Mouse (Mus musculus) ovary, adult 18-20 months (tissue): ENCODE data around the gene Tspan31.
"Not testable (repeated sequence)": the region's sequence is repeated elsewhere in the genome, so short reads cannot be mapped to it uniquely, and the experiment has no call there.

Experiments used
- DNase-seq: peaks from one replicate; pipeline ENCODE4 v3.0.0; 2022; ENCODE audit warnings: low spot score, mixed read lengths

Tspan31 gene

DNA sequence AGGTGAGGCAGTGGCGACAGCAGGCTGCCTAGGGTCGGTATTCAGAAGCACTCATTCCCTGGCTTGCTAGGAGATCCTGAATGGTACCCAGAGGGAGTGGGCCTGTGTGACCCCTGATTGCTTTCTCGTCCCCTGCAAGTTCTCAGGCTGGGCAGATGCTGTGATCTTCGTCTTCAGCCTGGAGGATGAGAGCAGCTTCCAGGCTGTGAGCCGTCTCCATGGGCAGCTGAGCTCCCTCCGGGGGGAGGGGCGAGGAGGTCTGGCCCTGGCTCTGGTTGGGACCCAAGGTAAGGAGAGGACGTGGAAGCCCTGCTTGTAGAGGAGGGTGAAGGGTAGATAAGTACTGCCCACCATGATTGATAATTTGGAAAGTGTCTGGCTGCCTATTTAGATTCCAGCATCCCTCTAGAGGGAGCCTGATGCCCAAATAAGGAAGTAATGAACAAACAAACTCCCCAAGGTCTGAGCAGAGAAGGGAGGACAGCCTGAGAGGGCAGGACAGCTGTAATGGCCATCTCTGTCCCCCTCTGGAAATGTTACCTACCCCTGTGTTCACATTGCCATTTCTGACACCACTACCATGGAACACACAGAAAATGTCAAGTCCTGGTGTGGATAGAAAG lies 13.3 kb upstream of the Tspan31 start:
- no peak for DNase-seq

DNA sequence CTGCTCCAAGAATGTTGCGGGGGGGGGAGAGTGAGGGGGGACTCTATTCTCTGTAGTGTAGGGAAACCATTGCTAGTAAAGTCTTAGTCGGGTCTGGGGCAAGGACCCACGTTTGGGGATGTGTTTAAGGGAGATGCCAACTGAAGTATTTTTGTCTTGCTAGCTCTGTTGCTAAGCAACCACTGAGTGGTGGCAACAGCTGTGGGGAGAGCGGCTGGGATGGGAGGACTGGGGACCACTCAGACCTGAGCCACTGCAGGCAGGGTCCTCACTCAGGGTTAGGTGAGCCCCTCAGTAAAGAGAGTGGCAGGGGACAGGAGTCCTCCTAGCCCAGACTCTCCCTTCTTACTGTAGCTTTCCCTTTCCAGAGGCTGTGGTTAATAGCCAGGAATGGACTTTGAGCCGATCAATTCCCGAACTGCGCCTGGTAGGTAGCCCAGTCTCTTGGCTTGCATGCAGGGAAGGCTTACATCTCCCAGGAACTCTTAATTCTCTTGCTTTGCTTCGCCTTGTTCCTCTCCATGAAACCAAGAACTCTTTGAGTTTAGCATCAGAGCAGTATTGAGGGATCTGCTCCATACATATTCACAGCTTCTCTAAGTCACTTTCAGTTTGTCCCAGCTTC lies 12.0 kb upstream of the Tspan31 start:
- no peak for DNase-seq

DNA sequence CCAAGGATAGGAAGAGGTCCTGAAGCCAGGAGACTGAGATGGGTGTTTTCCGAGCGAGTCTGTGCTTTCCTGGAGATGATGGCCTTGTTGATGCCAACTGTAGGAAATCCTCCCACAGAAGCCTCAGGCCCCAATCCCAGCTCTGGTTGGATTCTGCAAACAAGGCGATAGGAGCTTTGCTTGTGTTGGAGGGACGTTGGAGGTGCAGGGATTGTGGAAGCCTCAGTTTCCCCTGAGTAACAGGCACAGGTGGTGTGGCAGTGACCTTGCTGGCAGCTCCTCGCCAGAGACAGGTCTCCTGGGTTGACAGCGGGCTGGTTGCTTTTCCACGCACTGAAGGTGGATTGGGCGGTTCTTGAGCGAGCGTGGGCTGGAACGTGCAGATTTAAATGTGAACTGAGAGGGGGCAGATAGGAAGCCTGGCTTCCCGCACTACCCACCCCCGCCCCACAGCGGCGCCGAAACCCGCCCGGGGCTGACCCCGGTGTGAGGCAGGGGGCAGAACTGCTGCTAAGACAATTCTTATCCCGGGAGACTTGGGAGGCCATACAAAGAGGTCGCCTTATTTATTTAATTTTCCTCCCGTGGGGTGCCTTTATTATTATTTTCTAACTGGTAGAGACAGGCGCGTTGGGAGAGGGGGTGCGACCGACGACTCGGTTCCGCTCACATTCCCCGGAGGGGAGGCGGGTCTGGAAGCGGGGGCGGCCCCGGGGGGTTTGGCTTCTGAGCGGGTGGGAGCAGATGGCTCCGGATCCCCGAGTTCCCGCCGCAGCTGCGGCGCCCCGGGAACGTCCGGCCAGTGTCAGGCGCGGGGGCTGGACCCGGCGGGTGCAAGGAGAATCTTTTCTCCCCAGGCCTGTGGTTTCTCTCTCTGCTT lies 11.1 kb upstream of the Tspan31 start:
- no peak for DNase-seq

DNA sequence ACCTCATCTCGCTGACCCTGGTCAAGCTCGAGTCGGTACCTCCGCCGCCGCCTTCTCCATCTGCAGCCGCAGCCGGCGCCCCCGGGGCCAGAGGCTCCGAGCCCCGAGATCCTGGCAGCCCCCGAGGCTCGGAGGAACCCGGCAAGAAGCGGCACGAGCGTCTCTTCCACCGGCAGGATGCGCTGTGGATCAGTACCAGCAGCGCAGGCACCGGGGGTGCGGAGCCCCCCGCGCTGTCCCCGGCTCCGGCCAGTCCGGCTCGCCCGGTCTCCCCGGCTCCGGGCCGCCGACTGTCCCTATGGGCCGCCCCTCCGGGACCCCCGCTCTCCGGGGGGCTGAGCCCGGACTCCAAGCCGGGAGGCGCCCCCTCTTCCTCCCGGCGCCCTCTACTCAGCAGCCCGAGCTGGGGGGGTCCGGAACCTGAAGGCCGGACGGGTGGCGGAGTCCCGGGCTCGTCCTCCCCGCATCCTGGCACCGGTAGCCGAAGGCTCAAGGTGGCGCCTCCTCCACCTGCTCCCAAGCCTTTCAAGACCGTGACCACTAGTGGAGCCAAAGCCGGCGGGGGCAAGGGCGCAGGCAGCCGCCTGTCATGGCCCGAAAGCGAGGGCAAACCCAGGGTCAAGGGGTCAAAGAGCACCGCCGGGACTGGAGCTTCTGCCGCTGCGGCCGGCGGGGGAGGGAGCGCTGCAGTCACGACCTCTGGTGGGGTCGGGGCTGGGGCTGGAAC lies 9.8 kb upstream of the Tspan31 start:
- no peak for DNase-seq

DNA sequence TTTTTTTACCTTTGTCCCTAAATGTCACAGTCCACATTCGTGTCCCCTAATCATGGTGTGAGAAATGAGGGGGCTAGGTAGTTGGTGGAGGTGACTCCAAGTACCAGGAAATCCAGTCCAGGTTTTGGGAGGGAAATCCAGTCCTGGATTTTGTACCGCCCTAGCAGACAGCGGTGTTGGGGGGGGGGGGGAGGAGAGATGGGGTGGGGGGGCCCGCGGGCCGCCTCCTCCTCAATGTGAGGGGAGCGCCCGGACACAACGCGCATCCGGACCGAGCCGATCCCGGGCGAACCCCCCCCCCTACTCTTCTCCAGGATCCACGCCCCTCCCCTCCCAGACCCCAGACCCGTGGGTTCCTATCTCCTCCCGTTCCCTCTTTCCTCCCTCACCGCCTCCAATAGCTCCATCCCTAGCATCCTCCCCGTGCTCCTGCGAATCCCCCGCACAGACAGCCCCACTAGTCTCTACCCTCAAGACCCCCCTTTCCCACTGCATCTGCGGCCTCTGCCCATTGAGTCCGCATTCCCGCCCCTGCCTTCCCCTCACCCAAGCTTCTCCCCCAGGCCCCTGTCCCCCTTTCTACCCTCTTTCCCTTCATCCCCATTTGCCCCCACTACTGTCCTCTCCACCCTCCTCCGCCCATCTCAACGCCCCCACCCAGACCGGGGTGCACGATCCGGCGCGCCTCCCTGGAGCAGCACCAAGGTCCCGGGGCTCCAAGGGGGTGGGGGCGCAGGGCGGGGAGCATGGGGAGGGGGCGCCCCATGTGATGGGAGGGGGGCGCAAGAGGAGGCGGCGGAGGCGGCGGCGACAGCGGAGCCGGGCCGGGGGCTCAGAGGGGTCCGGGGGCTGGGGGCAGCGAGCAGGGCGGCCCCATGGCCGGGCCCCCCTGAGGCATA lies 8.9 kb upstream of the Tspan31 start:
- no peak for DNase-seq

DNA sequence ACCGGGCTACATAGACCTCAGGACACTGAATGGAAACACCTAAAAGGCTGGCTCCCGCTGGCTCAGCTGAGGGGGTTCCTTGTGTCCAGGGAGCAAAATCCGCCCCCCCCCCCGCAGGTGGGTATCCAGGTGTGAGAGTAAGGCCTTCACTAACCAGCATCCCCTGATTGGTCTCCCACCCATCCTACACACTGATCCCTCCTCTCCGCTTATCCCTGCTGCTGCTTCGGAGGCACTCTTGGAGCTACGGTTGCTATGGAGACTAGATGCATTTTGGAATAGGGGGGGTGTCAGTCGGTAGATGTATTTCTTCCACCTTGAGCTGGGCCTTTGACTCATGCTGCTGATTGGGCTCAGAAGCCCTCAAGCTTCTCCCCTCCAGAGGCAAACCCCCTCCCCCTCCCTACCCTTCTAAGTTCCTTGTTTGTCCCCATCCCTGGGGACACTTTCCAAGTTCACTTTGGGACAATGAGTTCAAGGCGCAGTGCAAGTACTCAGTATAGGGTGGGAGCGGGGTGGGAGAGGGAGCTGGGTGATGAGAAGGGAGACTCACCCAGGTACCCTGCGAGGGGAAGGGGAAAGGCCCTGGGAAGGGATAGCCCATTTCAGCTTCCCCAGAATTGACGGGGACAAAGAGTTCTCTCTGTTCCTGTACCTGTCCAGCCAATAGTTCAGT lies 8.1 kb upstream of the Tspan31 start:
- DNase-seq = no peak

DNA sequence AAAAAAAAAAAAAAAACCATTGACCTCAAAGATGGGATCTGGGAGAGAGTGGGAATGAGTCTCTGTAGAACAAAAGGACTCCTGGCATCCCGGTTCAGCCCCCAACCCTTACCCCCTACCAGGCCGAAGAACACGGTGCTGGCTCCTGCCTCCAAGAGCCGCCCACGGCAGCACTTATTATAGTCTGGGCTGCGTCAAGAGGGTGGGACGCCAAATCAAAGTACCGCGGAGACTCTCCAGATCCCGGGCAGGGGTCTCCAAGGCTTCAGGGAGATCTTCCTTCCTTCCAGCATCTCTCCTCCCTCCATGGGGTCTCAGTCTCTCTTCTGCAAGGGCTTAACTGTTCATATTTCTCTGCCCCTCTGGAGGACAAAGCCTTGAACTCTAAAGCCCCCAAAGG lies 7.5 kb upstream of the Tspan31 start:
- no peak for DNase-seq

DNA sequence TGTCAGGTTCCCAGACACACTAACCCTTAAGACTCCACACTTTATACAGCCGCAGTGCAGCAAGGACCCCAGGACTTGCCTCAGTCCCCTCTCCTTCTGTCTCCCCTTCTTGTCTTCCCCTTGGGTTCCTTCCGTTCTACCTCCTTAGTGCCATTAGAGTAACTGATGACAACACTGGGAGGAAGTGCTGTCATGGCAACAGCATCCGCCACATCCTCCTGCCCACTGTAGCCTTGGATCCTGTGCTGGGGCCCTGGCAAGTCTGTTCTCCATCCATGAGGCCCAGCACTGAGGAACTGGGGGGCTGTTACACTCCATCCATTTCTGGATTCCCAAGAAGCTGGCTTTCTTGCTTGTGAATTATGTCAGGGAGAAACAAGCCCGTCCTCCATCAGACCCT lies 6.0 kb upstream of the Tspan31 start:
- no peak for DNase-seq

DNA sequence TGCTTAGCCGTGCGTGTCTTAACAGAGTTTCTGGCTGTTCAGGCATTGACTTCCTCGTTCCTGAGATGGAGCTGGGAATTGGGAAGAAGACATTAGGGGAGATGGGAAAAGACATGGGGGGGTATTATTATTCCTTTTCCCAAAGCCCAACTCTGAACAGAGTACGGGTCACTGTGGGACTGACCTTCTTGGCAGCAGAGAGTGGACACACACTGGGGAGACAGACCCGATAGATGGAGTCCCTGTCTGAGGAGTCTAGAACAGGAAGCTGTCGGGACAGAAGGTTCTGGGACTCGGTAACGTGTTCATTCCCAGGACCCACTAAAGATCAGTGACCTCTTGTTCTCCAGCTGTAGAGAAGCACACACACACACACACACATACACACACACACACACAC lies 5.6 kb upstream of the Tspan31 start:
- no peak for DNase-seq

DNA sequence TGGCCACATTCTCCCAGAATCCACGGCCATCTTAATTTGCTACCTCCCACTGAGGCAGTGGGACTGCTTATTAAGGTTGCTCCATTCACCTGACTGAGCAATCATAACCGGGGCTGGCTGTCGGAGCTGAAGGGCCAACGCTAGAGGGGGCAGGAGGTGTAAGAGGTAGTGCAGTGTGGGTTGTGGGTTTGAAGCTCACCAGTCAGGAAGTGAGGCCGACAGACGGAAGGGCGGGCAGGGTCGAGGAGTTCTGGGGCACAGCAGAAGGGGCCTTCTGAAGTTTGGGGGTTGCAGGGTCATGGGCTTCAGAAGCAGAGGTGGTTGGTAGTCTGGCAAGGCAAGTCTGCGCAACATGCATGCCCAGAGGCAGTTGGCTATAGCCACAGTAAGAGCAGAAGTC lies 5.0 kb upstream of the Tspan31 start, which contains the start of gene Agap2:
Agap2 (plus strand) TSS at position 205 of the 400 bp plus-strand sequence.
- no peak for DNase-seq

DNA sequence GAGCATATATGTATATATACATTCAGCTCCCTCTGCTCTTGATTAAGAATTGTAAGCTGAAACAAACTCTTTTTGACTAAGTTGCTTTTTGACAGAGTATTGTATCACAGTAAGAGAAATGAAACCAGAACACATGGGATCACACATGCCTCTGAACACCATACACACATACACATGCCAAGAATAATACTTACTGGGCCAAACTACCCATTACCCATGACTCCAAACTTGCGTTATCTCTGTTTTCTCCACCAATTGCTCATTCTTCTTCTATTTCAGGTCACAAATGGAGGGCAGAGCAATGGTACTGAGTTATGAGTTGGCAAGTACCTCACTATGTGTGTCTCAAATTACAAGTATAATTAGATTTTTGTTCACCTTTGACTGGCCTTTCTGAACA lies 3.9 kb upstream of the Tspan31 start:
- DNase-seq = no peak

DNA sequence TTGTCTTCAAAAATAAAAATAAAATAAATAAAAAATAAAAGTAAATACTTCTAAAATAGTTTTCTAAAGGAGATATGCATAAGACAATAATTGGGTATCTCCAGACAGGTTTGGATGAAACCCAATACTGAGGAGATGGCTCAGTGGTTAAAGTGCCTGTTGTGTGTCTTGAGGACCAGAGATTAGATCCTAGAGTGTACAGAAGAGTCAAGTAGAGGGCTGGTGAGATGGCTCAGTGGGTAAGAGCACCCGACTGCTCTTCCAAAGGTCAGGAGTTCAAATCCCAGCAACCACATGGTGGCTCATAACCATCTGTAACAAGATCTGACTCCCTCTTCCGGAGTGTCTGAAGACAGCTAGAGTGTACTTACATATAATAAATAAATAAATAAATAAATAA lies 2.9 kb upstream of the Tspan31 start:
- not testable (repeated sequence) for DNase-seq

DNA sequence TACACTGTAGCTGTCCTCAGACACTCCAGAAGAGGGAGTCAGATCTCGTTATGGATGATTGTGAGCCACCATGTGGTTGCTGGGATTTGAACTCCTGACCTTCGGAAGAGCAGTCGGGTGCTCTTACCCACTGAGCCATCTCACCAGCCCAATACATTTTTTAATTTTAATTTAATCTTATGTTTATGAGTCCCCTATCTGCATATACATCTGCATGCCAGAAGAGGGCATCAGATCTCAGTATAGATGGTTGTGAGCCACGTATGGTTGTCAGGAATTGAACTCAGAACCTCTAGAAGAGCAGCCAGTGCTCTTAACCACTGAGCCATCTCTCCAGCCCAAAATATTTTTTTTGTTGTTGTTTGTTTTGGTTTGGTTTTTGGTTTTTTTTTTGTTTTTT lies 2.2 kb upstream of the Tspan31 start:
- DNase-seq = not testable (repeated sequence)

DNA sequence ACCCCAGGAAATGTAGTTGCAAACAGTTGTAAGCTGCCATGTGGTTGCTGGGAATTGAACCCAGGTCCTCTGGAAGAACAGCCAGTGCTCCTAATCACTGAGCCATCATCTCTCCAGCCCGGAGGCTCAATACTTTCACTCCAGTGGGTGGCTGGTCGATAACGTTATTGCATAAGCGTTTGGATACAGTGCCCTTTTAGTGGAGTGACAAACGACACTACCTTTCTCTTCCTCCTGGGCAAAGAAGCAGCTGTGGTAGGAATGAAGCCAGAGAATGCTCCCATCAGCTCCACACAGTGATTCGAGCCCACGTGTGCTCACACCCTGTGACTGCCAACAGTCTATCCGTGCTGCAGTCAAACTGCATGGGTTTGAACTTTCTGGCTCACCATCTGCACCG lies 1.1 kb upstream of the Tspan31 start:
- no peak for DNase-seq

DNA sequence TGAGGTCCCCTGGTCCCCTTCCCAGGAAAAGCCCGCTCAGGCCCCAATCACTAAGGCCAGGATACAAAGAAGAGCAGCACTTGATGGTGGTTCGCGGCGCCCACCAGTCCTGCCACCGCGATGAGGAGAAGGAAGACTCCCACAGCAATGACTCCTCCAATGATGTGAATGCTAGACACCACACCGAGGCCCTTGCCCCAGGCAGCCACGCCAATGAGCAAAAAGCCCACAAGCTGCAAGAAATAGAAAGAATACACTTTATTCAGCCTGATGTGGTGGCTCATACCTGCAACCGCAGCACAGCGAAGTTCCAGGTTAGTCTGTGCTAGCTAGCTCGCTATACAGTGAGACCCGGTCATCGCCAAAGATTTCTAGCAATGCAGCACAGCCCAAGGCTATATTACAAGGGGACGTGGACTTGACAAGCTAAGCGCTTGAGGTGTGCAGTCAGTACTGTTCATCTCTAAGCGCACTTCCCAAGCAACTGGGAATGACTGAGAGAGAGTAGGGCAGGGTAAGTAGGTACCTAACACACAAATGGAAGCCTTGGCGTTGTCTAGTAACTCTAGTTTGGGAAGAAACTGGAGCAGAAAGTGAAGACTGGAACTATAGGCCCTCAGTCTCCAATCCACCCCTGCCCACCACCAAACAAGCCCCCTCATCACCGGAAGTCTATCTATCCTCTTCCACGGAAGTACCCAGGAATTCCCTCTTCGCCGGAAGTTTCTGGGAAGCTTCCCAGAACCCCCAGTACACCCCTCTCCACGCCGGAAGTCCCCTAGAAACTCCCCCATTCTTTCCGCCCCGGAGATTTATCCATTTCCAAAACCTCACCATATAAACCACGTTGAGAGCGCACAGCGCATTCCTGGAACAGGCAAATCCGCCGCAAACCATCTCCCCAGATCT lies 529 bp downstream of the Tspan31 start:
- no peak for DNase-seq

DNA sequence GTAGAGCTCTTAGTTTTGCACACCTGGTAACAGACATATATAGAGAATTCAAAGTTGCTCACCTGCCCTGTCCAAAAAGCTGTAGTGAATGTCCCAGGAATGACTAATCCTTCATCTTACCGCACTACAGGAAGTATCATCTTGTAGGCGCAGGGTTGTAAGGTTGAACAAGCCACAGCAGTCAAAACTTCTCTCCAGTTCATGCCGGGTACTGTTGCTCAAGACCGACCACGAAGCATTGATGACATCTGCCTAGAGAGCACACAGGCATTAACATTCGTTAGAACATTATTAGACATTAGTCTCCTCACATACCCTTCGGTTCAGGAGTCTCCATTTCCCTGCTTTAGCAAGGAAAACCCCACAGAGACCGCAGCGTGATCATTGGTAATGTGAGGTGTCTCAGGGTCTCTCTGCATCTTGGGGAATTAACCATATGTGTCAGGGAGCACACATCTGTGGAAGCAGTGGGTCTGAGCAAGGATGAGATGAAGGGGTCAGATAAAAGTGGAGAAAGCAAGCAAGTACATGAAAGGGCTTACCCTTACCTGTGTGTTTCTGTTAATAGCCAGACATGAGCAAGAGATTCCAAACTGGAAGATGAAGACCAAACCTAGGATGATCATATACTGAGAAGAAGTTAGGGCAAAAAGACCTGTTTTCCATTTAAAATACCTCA lies 1.6 kb downstream of the Tspan31 start:
- no peak for DNase-seq

DNA sequence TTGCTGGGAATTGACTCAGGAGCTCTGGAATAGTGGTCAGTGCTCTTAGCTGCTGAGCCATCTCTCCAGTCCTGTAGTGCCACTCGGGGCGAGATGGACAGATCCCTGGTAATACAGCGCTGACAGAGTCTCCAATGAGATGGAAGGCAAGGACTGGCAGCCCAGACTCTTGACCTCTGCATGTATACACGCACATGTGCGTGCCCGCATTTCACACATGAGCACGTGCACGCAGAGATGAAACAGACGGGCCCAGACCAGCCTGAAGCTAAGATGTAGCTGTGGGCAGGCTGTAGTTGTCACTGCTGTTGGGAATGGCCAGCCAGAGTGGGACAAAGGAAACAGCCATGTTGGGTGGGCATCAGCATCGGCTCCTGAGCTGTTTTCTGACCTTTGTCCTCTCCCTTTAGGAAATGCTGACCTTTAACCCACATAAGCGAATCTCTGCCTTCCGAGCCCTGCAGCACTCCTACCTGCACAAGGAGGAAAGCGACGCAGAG lies 3.5 kb downstream of the Tspan31 start:
- no peak for DNase-seq

DNA sequence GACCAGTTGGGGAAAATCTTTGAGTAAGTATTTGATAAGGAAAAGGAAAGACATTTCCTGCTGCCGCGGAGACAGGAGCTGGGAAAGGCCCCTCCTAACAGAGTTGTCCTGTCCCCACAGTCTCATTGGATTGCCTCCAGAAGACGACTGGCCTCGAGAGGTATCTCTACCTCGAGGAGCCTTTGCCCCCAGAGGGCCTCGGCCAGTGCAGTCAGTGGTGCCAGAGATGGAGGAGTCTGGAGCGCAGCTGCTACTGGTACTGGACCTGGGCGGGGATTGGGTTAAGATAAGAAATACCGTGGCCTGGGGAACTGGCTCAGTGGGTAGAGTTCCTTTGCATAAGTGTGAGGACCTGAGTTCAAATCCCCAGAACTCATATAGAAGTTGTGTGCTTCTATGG lies 4.1 kb downstream of the Tspan31 start:
- DNase-seq = no peak
